Mouse (Mus musculus) lung, adult 2 months (tissue): ENCODE measurements at regions not wholly inside any gene's neighbourhood (a gene's known extent, or its start where the extent isn't known, plus 50 kb on each side); places are given as distances from the start of the nearest gene placed in this dataset.

Experiments
- CTCF ChIP-seq: fragments of 200-500 bp; IDR thresholded peaks from 2 replicates; pipeline ENCODE4 v1.5.1; 2011; ENCODE audit warnings: mild to moderate bottlenecking, low read length, control low read depth; ENCODE audit not compliant: insufficient read depth
- POLR2A ChIP-seq: fragments of 200-500 bp; IDR thresholded peaks from 2 replicates; pipeline ENCODE4 v1.6.1; 2011; ENCODE audit warnings: low read depth, mild to moderate bottlenecking, control low read depth, low read length, borderline replicate concordance; ENCODE audit errors: extremely low read depth

DNA sequence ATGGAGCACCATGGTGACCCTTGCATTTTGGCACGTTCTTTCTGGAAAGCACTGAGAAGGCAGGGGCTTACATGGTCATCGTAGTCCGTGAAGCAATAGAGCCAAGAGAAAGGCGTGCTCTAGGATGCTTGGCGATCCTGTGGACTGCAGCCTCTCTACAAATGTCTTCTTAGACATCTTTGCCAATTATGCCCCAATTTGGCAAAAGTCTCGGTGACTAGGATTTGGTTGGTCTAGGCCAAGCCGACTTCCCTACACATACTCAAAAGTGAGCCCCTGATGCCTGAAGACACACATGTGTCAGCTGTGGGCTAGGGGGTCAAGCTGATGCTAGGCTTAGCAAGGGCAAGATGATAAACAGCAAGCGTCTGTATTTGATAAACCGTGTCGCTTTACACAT lies 154.7 kb downstream of the Opa1 start:
- TF ChIP-seq POLR2A: no peak
- no peak for TF ChIP-seq CTCF
